Mouse (Mus musculus): ENCODE results near the gene Slc38a10.
A peak's percentile ranks its signal among the peaks of the same experiment; 100 is the strongest.

Gene Slc38a10

GRCm38 (mm10) chr11:120101036-120101435 is 50.1 kb downstream of the Slc38a10 start:
- peak; percentile 66 for DNase-seq (ENCODE audit: low spot score)

GRCm38 (mm10) chr11:120098588-120099511 is 52.3 kb downstream of the Slc38a10 start, which contains the start of the genes Tepsin and Ndufaf8:
TSS of gene Tepsin (minus strand) at chr11:120098731.
TSS of gene Ndufaf8 (plus strand) at chr11:120098928.
- peak; percentile 97 for DNase-seq (ENCODE audit: low spot score)

GRCm38 (mm10) chr11:120092817-120093591 is 58.1 kb downstream of the Slc38a10 start:
- no peak for DNase-seq (ENCODE audit: low spot score)

DNA sequence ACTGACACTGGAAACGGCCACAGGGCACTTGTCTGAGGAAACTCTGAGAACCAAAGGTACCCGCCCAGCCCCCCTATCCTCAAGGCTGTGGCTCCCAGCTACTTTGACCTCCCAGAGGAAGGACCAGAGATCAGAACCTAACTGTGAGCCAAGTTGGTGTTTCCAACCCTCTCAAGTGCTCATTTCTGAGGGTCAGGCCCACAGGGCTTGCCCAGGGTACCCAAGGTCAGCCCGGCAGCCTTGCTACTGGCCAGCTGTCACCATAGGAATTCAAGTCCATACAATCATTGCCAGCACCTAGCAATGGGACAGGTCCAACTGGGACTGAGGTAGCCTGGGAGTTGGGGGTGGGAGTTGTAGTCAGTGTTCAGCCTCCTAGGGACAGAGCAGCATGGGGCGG is 60.5 kb downstream of the Slc38a10 start:
- DNase-seq (ENCODE audit: low spot score) = no peak

DNA sequence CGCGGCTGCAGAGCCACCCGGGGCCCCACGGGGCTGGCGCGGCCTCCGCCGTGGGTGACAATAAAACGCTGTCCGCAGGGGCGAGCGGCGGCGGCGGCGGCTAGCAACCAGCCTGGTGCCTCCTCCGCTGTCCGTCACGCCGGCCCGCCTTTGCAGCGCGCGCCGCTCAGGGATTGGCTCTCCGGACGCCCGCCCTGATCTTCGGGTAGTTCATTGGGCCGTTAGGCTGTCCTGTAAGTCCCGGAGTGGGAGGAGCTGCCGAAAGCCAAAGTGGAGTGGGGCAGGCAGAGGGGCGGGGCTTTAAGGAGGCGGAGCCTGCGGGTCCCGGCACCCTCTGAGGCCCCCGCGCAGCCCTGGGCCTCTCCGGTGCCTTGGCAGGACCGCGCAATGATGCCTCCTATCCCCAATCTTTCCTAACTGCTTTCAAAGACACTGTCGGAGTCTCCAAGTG is 64.4 kb downstream of the Slc38a10 start, which contains the start of gene Cep131:
TSS of gene Cep131 (minus strand) at position 126 of the 451 bp plus-strand sequence.
- peak; percentile 98 for DNase-seq (ENCODE audit: low spot score)

DNA sequence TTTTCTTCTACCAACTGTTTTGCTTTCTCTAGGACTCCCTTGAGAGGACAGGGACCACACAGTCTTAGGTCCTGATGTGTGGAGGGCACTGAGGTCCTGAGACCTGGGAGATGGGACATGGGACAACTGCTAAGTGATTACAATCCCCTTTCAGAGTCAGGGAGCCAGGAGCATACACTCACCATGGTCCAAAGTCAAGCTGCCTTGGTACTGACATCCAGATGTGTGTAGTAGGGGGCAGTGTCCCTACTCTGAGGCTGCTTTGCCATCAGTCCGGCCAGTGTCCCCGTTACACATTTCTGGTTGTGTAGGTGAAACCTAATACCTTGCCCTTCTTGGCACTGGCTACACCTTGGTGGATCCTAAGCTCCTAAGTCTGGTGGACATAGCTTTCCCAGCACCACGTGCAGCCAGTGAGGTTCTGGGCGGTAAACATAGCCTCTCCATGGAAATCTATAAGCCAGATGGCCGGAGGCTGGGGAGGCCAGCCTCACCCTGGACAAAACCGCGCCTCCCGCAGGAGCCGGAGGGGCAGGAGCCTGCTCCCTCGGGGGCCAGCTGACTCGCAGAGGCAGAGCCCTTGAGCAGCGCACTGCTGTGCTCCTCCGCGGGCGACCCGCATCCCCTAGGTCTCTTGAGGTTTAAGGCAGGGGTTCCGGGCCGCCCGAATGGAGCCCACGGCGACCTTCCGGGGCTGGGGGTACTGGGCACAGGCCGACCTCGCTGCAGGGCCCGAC is 65.1 kb downstream of the Slc38a10 start:
- DNase-seq (ENCODE audit: low spot score) = no peak

DNA sequence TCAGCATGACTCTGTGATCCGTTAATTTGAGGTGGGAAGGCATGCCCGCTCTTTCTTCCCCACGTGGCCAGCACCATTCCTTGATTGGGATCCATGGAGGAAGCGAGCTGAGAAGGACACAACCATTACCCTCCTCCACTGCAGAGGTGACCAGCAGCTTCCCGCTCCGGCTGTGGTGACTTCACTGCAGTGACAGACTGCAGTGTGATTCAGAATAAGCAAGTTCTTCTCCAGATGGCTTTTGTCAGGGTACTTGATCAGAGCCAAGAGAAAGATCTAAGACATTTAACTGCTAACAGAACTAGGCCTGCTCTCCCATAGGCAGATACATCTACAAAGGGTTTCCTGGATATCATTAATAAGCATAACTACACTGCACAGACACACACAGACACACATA is 70.9 kb downstream of the Slc38a10 start:
- no peak for DNase-seq (ENCODE audit: low spot score)

DNA sequence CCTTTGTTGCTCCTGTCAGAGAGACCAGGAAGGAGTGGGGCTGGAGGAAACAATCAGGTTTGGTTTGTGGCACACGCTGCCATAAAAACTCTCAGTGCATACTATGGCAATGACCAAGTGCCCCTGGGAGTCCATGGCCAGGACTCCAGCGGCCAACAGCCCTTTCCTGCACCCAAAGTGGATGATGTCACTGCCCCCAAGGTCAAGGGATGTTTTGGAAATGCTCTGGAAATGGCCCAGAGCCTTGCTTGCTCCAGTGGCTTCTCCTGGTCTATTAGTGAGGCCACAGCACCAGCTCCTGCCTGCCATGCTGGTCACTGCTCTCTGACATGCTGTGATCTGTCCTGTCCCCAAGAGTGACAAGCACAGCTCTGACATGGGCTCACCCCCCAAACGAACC is 75.0 kb downstream of the Slc38a10 start:
- DNase-seq (ENCODE audit: low spot score) = no peak

GRCm38 (mm10) chr11:120072986-120073647 is 78.0 kb downstream of the Slc38a10 start:
- DNase-seq (ENCODE audit: low spot score) = no peak

- DNase-seq (ENCODE audit: low spot score) = no peak
Observed at GRCm38 (mm10) chr11:120071731-120072320, 79.3 kb downstream of the Slc38a10 start.

GRCm38 (mm10) chr11:120071065-120071464 is 80.1 kb downstream of the Slc38a10 start:
- DNase-seq (ENCODE audit: low spot score) = no peak

GRCm38 (mm10) chr11:120070286-120070930 is 80.7 kb downstream of the Slc38a10 start:
- no peak for DNase-seq (ENCODE audit: low spot score)

GRCm38 (mm10) chr11:120069261-120069660 is 81.9 kb downstream of the Slc38a10 start:
- DNase-seq (ENCODE audit: low spot score) = no peak

DNA sequence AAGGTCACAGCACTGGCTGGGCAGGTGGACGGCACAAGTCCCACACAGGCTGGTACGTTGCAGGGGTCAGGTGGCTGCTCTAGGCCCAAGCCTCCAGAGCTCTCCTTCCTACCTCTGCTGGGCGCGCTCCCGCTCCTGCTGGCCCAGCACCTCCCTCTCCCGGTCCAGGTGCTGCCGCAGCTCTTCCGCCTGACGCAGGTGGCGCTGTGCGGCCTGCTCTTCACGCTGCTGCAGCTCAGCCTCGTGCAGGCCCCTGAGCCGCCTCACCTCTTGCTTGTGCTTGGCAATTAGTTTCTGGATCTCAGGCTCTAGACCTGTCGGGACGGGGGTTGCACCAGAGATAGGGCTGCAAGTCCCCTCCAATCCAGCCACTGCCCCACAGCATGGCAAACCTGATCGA is 83.3 kb downstream of the Slc38a10 start:
- no peak for DNase-seq (ENCODE audit: low spot score)

DNA sequence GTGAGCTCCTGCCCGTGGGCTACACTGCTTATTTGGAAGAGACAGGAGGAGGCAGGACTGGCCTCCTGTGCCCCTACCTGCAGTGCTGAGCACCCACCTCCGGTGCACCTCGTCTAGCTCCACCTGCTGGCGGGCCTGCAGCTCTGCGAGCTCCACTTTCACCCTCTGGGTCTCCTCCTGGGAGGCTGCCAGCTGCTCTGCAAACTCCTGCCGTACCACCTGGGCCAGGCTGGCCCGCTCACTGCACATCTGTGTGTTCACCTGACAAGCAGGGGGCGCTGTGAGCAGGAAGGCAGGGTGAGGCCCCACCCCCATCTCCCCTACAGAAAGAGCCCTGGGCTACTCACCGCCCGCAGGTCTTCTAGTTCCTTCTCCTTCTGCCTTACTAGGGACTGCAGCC is 85.9 kb downstream of the Slc38a10 start:
- DNase-seq (ENCODE audit: low spot score) = no peak

DNA sequence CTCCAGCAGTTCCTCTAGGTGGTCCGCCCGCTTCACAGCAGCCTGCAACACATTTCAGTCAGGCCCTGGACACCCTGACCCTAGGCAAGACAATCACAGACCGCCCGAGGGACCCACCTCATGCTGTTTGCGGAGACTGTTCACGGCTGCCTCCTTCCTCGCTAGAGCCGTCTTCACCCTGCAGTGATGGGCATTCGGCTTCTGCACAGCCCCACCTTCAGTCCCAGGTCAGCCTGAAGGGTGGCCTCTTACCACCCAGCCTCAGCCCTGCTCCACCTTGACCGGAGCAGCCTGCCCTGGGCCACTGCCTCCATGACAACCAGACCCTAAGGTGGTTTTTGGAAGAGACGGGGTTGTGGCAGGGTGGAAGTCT is 86.5 kb downstream of the Slc38a10 start:
- DNase-seq (ENCODE audit: low spot score) = no peak

- no peak for DNase-seq (ENCODE audit: low spot score)
Observed at GRCm38 (mm10) chr11:120064006-120064667, 87.0 kb downstream of the Slc38a10 start.

DNA sequence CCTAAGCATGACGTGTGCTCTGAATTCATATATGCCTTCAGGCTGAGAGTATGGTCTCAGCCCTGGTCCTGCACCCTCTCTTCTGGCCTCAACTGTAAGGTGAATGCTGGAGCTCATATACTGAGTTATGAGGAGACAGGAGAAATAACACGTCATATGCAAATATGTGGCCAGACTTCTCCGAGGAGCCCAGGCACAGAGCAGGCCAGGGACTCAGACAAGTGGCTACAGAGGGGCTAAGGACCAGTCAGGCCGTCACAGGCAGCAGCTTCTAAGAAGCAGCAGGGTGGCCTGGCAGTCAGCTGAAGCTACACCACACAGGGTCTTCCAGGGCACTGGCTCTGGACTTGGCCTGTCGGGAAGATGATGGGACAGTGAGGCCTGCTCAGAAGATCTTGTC is 87.8 kb downstream of the Slc38a10 start:
- DNase-seq (ENCODE audit: low spot score) = no peak

DNA sequence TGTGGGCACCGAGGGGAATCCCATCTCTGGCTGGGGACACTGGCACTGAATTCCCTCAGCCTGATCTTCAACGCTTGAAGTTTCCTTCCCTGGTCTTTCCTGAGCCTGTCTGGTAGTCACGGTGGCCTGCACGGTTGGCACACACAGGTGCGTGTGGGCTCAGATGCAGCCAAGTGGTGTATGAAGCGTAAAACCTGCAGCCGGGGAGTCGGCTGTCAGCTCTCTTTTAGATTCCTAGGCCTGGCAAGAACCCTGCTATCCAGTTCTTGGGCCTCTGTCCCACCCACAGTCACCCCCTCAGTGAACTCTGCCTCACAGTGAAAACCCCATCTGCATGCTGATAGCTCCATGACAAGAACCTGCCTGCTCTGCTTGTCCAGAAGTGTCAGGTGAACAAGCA is 90.5 kb downstream of the Slc38a10 start:
- DNase-seq (ENCODE audit: low spot score) = no peak

All from adipocyte (in vitro differentiated cells).